Mouse (Mus musculus) olfactory bulb, adult 2 months (tissue): ENCODE data around the gene Arhgap9. TPM values are rescaled to one million over a fixed set of nuclear protein-coding genes. Genes with fewer than 3 reads are reported as not detected.
"Not testable (repeated sequence)": the region's sequence is repeated elsewhere in the genome, so short reads cannot be mapped to it uniquely, and the experiment has no call there.

Experiments used
- H3K27ac ChIP-seq: fragments of 200-500 bp; 2 replicates; pipeline ENCODE4 v1.5.1; 2012; ENCODE audit warnings: low read depth, low read length; ENCODE audit not compliant: insufficient read depth
- H3K4me1 ChIP-seq: fragments of 200-500 bp; 2 replicates; pipeline ENCODE4 v1.6.1; 2012; ENCODE audit warnings: low read length; ENCODE audit not compliant: control insufficient read depth, insufficient read depth
- H3K4me3 ChIP-seq: fragments of 200-500 bp; 2 replicates; pipeline ENCODE4 v1.5.1; 2012; ENCODE audit warnings: mild to moderate bottlenecking, low read depth, low read length, moderate library complexity; ENCODE audit not compliant: insufficient read depth
- CTCF ChIP-seq: fragments of 200-500 bp; IDR thresholded peaks from 2 replicates; pipeline ENCODE4 v1.5.1; 2012; ENCODE audit warnings: low read depth, mild to moderate bottlenecking, low read length, moderate library complexity; ENCODE audit not compliant: insufficient read depth
- POLR2A ChIP-seq: fragments of 200-500 bp; IDR thresholded peaks from 2 replicates; pipeline ENCODE4 v1.6.1; 2012; ENCODE audit warnings: mild to moderate bottlenecking, low read depth, low read length, moderate library complexity; ENCODE audit not compliant: insufficient read depth
- WGBS: fragments of 180-500 bp; shearing (Covaris S2); methylation state at CpG from one replicate; pipeline ENCODE4 v1.1.7; 2018; 5-methylcytosine and 5-hydroxymethylcytosine counted together
- polyA plus RNA-seq: library from polyadenylated mRNA; stranded (reverse); fragments of >200 nt; gene quantifications from 2 replicates; pipeline ENCODE4 v1.2.4, GENCODE M21; 2012; ENCODE audit warnings: low replicate concordance; ENCODE audit not compliant: missing spikeins, insufficient read depth, insufficient read length

Arhgap9 gene
- polyA plus RNA-seq, 1 experiment, result not detected

GRCm38 (mm10) chr10:127297015-127297871 is 24.5 kb upstream of the Arhgap9 start:
- H3K4me1 ChIP-seq, result peaks cover 4% of the 10 kb centered on the region; the same call in 1 of the 2 replicates
- H3K4me3 ChIP-seq, result no peak overlapping the region
- 86% methylated on average over 16 of the region's 16 CpGs for WGBS
- no peak overlapping the region for H3K27ac ChIP-seq
- TF ChIP-seq POLR2A (no peak), CTCF (no peak)

GRCm38 (mm10) chr10:127300361-127300760 is 21.4 kb upstream of the Arhgap9 start:
- no peak overlapping the region for H3K4me3 ChIP-seq
- H3K27ac ChIP-seq, result no peak overlapping the region
- 95% methylated on average over 6 of the region's 6 CpGs for WGBS
- H3K4me1 ChIP-seq, result no peaks in the 10 kb centered on the region
- no peak for TF ChIP-seq POLR2A
- TF ChIP-seq CTCF, result no peak

GRCm38 (mm10) chr10:127303136-127303535 is 18.6 kb upstream of the Arhgap9 start:
- Histone ChIP-seq H3K27ac (no peak overlapping the region), H3K4me1 (no peaks in the 10 kb centered on the region), H3K4me3 (no peak overlapping the region)
- no peak for TF ChIP-seq POLR2A
- no peak for TF ChIP-seq CTCF
- WGBS, result 92% methylated on average over 11 of the region's 11 CpGs

- WGBS, result 77% methylated on average over 3 of the region's 3 CpGs
- H3K4me3 ChIP-seq, H3K27ac ChIP-seq, H3K4me1 ChIP-seq: not testable (repeated sequence)
These were observed 12.6 kb upstream of the Arhgap9 start for GRCm38 (mm10) chr10:127309167-127309566.

GRCm38 (mm10) chr10:127310523-127311475 is 11.0 kb upstream of the Arhgap9 start:
- H3K4me3 ChIP-seq, result peak overlapping the region; percentile 72
- 0 out of 2 replicates have a peak, but pooled peaks cover 3% of the 10 kb centered on the region for H3K4me1 ChIP-seq
- 0 out of 2 replicates have a peak overlapping the region, but pooled peaks have one; percentile 30 for H3K27ac ChIP-seq
- 35% methylated on average over 23 of the region's 23 CpGs for WGBS
- TF ChIP-seq POLR2A, result no peak
- no peak for TF ChIP-seq CTCF

GRCm38 (mm10) chr10:127311476-127312355 is 10.0 kb upstream of the Arhgap9 start, which contains the start of gene Mars:
TSS of gene Mars (minus strand) at chr10:127311786.
- H3K4me3 ChIP-seq, result peak within 1 kb of the TSS; percentile 72
- H3K4me1 ChIP-seq, result 0 out of 2 replicates have a peak, but pooled peaks cover 3% of the 10 kb centered on the region
- peak within 1 kb of the TSS; percentile 30; the same call in 1 of the 2 replicates for H3K27ac ChIP-seq
- under 1% methylated on average over 65 of the region's 65 CpGs for WGBS
- TF ChIP-seq POLR2A (peak; percentile 58; the same call in 1 of the 2 replicates), CTCF (no peak)

- TF ChIP-seq CTCF (peak; percentile 75; the same call in 1 of the 2 replicates), POLR2A (no peak)
- Histone ChIP-seq H3K4me1 (0 out of 2 replicates have a peak, but pooled peaks cover 3% of the 10 kb centered on the region), H3K4me3 (peak overlapping the region; percentile 72), H3K27ac (peak overlapping the region; percentile 13; the same call in 1 of the 2 replicates)
- under 1% methylated on average over 4 of the region's 4 CpGs for WGBS
These were observed 9.4 kb upstream of the Arhgap9 start for GRCm38 (mm10) chr10:127312356-127312676.

GRCm38 (mm10) chr10:127312858-127313257 is 8.9 kb upstream of the Arhgap9 start:
- no peak overlapping the region for H3K4me3 ChIP-seq
- H3K27ac ChIP-seq, result no peak overlapping the region
- 0 out of 2 replicates have a peak, but pooled peaks cover 3% of the 10 kb centered on the region for H3K4me1 ChIP-seq
- WGBS, result 78% methylated on average over 4 of the region's 4 CpGs
- TF ChIP-seq POLR2A (no peak), CTCF (no peak)

- not testable (repeated sequence) for H3K27ac ChIP-seq, H3K4me1 ChIP-seq, H3K4me3 ChIP-seq
- WGBS, result 95% methylated on average over 5 of the region's 5 CpGs
These were observed 8.2 kb upstream of the Arhgap9 start for GRCm38 (mm10) chr10:127313516-127313915.

- WGBS, result 79% methylated on average over 1 of the region's 1 CpGs
- not testable (repeated sequence) for H3K4me3 ChIP-seq, H3K4me1 ChIP-seq, H3K27ac ChIP-seq
These were observed 6.8 kb upstream of the Arhgap9 start for GRCm38 (mm10) chr10:127314950-127315349.
